Mouse (Mus musculus): Measurements from ENCODE around the gene Nagk. TPM values are rescaled to one million over a fixed set of nuclear protein-coding genes. Genes with fewer than 3 reads are reported as not detected.
"Not testable (repeated sequence)": the region's sequence is repeated elsewhere in the genome, so short reads cannot be mapped to it uniquely, and the experiment has no call there.

Gene Nagk
- total RNA-seq, 1 experiment from 2014 or later = 18.4 TPM

DNA sequence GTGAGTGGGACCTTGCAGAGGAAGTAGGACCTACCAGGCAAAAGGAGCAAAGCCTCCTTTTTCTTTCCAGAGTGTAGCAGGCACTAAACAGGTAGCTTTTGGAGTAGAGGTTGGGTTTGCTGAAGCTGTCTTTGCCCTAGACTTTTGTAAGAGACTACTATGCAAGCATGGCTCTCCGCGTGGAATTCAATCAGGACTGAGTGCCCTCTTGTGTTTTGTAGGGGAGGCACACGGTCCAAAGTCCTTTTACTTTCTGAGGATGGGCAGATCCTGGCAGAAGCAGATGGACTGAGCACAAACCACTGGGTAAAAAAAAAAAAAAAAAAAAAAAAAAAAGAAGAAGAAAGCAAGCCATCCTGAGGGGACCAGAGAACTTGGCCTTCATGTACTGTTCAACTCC is 1.9 kb downstream of the Nagk start:
- no peak for ATAC-seq (ENCODE audit: extremely low read depth, insufficient number of reproducible peaks, low FRiP score, poor library complexity, severe bottlenecking)

DNA sequence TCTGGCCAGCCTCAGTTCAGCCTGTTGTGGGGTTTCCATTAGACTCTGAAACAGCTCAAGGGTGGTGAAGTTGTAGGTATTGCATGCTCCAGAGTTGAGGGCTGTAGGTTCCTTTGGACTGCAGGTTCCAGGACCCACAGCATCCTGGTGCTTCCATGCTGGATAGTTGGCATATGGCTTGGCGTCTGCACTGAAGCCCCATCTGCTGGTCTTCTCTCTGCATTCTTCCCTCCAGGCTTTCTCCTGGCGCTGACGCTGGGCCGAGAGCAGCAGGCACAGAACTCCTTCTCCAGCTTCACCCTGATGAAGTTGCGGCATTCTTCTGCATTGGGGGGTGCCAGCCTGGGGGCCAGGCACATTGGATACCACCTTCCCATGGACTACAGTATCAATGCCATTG is 7.3 kb downstream of the Nagk start:
- ATAC-seq (ENCODE audit: extremely low read depth, insufficient number of reproducible peaks, low FRiP score, poor library complexity, severe bottlenecking) = no peak

DNA sequence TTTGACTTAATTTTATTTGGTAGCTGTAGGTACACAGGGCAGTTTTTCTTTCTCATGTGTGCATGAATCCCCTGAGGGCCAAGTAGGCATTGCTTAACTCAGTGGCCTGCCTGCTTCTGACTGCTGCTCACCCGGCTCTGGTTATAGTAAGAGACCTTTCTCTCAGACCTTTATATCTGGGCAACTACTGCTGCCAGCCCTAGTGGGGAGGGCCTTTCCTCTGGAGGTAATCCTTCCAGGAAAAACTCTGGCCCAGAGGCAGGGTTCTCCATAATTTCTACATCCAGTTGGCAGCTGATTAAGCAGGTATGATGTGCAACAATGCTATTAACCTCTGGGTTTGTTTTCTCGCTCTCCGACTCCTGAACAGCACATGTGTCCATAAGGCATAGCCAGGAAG is 8.1 kb downstream of the Nagk start:
- no peak for ATAC-seq (ENCODE audit: extremely low read depth, insufficient number of reproducible peaks, low FRiP score, poor library complexity, severe bottlenecking)

DNA sequence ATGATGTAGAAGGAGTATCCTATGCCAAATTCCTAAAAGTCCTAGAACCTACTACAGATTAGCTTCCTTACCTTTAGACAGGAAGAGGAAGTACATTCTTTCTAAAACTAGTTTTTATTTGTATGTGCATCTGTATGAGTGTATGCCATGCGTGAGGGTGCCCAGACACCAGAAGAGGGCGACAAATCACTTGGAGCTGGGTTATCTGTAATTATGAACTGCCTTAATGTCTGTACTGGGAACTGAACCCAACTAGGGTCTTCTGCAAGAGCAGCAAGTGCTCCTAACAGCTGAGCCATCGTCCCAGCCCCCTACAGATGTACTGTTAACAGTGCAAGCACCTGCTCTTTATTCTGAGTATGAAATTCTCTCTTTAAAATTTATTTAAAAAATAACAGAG is 21.0 kb downstream of the Nagk start:
- ATAC-seq (ENCODE audit: extremely low read depth, insufficient number of reproducible peaks, low FRiP score, poor library complexity, severe bottlenecking) = no peak

DNA sequence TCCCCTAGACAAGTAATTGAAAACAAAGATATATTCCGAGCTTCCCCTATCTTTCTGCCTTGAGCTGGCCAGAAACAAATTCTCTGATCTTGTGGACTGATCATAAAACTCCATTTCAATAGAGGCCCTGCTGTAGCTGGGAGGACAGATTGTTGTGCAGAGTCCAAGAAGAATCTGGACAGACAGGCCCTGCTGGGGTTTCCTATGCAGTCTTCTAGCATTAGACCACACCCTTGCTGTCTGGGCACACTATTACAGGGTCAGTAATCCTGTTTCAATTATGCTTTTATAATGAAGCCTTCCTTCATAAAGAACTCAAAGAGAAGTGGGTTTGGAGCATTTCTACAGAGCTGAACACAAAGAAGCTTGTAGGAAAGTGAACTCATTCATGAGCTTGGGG is 24.2 kb downstream of the Nagk start:
- ATAC-seq (ENCODE audit: extremely low read depth, insufficient number of reproducible peaks, low FRiP score, poor library complexity, severe bottlenecking) = no peak

DNA sequence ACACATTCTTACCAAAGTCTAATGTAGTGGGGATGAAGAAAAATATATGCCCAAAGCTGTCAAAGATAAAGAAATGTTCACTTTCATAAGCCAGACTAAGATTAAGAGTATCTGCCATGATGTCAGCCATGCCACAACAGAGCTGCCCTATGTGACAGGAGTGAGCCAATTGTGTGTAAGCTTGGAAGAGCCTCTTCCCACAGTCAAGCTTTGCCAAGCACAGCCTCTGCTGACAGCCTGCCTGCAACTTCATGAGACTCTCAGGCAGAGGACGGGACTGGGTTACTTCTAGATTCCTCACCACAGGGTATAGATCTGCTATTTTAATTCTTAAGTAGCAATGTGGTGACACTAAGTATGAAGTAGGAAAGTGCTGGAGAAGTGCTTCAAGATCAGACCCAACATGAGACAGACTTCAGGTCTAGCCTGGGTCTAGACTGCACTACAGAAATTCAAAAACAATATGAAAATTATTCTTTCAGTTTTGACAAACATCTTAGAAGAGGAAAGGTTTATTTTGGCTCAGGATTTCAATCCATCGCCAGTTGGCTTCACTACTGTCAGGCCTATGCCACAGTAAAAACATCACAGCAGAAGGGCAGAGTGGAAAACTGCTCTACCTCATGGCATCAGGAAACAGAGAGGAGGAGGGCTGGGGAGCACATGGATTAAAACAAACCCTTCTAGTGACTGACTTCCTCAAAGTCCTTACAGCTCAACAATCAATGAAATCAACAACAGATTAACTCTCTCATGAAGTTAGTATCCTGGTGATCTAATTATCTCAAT is 26.1 kb downstream of the Nagk start:
- no peak for ATAC-seq (ENCODE audit: extremely low read depth, insufficient number of reproducible peaks, low FRiP score, poor library complexity, severe bottlenecking)

DNA sequence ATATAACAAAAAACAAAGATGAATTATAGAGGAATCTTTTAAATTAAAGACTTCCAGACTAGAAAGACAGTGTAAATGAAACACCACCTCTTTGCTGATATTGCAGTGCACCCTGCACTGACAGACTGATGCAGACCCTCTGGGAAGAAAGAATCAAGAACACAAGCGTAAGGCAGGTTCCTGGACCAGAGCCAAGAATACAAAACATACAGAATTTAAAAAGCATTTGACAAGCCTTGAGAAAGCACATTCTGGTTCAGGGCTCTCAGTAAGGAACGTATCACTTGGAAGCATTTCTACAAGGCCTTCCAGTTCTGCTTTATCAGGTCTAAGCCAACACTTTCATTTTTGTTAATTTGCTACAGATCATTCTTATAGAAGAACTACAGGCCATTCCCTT is 27.1 kb downstream of the Nagk start:
- no peak for ATAC-seq (ENCODE audit: extremely low read depth, insufficient number of reproducible peaks, low FRiP score, poor library complexity, severe bottlenecking)

DNA sequence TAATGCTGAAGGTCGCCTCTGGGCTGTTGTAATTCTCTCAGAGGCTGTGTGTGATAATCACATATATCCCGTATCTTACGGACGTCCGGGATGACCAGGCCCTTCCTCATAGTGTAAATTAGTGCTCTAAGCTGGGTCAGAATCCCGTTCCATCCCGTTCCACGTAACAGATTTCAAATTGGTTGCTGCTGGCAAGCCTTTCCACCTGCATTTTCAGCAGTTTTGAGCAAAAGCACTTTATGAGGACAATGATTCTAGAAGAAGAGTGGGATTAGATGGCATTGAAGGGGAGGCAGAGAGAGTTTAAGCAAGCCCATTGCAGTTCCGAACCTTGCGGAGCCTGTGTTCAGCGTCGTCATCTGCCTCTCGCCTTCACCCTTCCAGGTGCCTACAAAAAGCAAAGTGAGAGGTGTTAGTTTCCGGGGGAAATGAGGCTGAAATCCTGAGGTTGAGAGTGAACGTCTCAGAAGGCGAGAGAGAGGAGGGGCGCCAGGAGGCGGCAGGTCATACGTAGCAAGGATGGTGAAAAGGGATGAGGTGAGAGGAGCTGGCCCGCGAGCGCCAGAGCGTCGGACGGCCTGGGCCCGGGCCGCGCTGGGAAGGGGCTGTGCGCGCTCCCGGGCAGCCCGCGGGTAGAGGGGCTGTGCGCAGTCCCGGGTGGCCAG is 36.3 kb downstream of the Nagk start:
- ATAC-seq (ENCODE audit: extremely low read depth, insufficient number of reproducible peaks, low FRiP score, poor library complexity, severe bottlenecking) = peak; percentile 7; the same call in 1 of the 2 replicates

DNA sequence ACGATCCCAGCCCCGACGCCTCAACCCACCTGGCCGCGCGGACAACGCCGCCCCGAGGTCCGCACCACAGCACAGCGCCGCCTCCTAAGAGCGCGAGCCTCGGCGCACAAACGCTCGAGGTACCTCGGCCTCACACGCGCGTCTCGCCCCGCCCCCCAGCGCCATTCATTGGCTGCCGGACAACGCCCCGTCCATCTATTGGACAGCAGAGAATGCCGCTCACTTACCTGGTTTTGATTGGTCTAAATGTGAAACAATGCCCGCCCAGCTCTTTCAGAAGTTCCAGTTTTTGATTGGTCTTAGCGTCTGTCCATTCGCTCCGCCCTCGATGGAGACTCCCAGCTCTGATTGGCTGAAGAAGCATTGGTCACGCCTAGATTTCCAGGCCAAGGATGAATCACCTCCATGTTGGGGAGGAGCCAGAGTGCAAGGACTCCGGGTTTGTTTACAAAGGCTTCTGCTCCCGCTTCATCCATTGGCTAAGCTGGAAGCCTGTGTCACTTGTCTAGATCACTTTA is 36.9 kb downstream of the Nagk start, which contains the start of gene Paip2b:
Paip2b (minus strand) TSS at position 136 of the 518 bp plus-strand sequence.
- ATAC-seq (ENCODE audit: extremely low read depth, insufficient number of reproducible peaks, low FRiP score, poor library complexity, severe bottlenecking) = peak; percentile 96

DNA sequence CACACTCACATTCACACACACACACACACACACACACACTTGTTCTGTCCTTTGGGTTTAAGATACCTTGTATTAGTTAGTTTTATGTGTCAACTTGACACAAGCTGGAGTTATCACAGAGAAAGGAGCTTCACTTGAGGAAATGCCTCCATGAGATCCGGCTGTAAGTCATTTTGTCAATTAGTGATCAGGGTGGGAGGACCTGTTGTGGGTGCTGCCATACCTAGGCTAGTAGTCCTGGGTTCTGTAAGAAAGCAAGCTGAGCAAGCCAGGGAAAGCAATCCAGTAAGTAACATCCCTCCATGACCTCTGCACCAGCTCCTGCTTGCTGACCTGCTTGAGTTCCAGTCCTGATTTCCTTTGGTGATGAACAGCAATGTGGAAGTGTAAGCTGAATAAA is 37.6 kb downstream of the Nagk start:
- not testable (repeated sequence) for ATAC-seq (ENCODE audit: extremely low read depth, insufficient number of reproducible peaks, low FRiP score, poor library complexity, severe bottlenecking)

DNA sequence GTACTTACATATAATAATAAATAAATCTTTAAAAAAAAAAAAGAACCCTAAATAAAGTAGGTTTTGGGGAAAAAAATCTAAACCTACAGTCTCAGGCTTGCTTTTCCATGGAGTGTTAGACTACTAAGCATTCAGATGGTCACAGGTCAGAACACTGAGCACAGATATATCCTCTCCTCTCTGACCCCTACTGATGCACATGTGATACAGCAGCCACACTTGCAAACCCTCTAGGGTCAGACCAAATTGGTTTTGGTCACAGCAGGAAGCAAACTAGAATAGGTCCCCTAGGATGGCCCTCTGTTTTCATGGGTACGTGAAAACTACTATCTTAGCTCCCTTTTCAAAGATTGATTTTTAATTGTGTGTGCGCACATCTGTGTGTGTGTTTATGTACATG is 42.0 kb downstream of the Nagk start:
- no peak for ATAC-seq (ENCODE audit: extremely low read depth, insufficient number of reproducible peaks, low FRiP score, poor library complexity, severe bottlenecking)

DNA sequence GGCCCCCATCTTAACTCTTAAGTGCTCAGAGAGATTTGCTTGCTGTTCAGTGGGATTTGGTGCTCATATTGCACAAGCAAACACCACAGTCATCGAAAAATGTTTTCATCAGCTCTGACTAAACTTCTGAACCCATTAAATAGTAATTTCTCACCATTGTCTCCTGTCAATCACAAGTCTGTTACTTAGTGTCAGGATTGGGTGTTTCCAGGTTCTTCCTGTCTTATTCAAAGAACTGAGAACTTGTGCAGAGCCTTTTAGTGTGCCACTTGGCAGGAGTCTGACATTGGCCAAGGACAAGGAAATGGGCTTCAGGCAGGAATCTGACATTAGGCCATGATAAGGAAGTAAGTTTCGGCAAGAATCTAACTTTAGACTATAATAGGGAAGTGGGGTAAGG is 43.3 kb downstream of the Nagk start:
- no peak for ATAC-seq (ENCODE audit: extremely low read depth, insufficient number of reproducible peaks, low FRiP score, poor library complexity, severe bottlenecking)

DNA sequence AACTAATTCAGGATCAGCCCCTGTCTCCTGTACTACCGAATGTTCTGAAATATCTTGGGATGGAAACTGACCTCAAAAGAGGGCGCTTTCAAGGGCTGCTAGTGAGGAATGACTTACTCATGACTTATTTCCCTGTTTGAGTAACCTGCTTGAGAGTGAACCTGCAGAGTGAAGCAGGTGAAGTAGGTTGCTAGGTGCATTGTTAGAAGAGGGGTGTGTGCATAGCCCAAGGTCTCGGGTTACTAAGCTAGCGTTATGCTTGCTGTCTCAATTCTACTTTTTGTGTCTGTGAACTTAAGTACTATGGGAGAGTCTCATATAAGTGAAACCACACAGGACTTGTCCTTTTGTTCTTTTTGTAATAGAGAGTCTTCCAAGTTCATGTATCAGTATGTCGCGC is 45.3 kb downstream of the Nagk start:
- no peak for ATAC-seq (ENCODE audit: extremely low read depth, insufficient number of reproducible peaks, low FRiP score, poor library complexity, severe bottlenecking)

DNA sequence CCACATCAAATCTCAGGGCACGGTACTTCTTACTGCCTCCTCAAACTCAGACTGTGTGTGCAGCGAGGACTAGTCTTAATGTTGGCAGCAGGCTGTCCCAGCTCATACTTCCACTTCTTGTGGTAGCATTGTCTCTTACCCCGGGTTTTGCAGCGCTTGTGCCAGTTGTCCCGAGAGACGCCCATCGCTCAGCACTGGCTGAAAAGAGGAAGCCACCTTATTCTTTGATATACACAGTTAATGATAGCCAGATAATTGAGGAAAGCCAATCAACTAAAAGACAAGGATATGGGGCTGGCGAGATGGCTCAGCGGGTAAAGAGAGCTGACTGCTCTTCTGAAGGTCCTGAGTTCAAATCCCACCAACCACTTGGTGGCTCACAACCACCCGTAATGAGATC is 50.1 kb downstream of the Nagk start:
- no peak for ATAC-seq (ENCODE audit: extremely low read depth, insufficient number of reproducible peaks, low FRiP score, poor library complexity, severe bottlenecking)

DNA sequence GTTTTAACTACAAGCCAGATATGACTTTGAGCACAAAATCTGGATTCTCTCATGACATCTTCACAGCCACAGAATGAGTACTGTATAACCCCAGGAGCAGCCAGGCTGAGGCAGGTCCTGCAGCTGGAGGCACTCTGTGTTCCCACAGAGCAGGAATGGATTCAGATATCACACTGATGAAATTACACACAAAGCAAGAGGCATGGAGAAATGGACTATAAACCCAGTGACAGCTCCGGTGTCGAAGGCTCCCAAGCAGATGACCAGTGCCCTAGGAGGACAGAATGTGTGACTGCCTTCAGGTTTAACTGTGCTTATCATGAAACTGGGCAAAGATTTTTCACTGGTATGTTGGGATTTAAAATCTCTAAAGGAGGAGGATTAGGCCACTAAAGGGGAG is 51.4 kb downstream of the Nagk start:
- ATAC-seq (ENCODE audit: extremely low read depth, insufficient number of reproducible peaks, low FRiP score, poor library complexity, severe bottlenecking) = no peak

DNA sequence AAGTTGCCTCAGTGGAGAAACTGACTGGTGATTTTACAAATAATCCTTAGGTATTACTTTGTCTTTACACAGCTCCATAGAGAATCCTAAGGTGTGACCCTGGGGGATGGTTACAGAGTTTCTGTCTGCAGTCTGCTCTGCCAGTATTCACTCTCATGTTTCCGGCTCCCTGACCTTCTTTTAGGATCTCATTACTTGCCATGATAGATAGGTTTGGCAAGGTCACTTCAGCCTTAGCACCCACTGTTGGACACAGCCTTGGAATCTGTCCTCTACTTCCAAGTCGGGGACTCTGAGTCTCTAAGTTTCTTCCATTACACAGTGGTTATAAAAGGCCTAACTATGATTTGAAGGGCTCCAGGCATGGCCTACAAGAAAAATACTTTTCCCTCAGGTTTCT is 54.7 kb downstream of the Nagk start:
- ATAC-seq (ENCODE audit: extremely low read depth, insufficient number of reproducible peaks, low FRiP score, poor library complexity, severe bottlenecking) = no peak

Other genes with a start within 250 kb of the Nagk start
- gene Stambp, start 222.3 kb upstream of the Nagk start, total RNA-seq (2017) = 3.8 and 4.8 TPM in 2 replicates
- not detected in 2 replicates for gene Clec4f, start 138.8 kb upstream of the Nagk start, total RNA-seq (2017)
- gene Cd207, start 117.1 kb upstream of the Nagk start, total RNA-seq (2017) = not detected in 2 replicates
- not detected in 2 replicates for gene Vax2, start 83.7 kb upstream of the Nagk start, total RNA-seq (2017)
- not detected in 2 replicates for gene Atp6v1b1, start 52.0 kb upstream of the Nagk start, total RNA-seq (2017)
- not detected in 2 replicates for gene Ankrd53, start 32.3 kb upstream of the Nagk start, total RNA-seq (2017)
- gene Tex261, start 19.2 kb upstream of the Nagk start, total RNA-seq (2017) = 30.7 and 34.7 TPM in 2 replicates
- 26.9 and 27.5 TPM in 2 replicates for gene Paip2b, start 36.8 kb downstream of the Nagk start, total RNA-seq (2017)
- 283 and 343 TPM in 2 replicates for gene Zfp638, start 72.1 kb downstream of the Nagk start, total RNA-seq (2017)
- 0.12 TPM in 1 of 2 replicates, not detected in the other for gene Dysf, start 213.6 kb downstream of the Nagk start, total RNA-seq (2017)

Data from neutrophil, adult 5-6 weeks (primary cell).